Mouse (Mus musculus) left cerebral cortex, postnatal 36 days (tissue): ENCODE results near the gene Cdh5. TPM values are rescaled to one million over a fixed set of nuclear protein-coding genes. Genes with fewer than 3 reads are reported as not detected.
"Not testable (repeated sequence)": the region's sequence is repeated elsewhere in the genome, so short reads cannot be mapped to it uniquely, and the experiment has no call there.

Source experiments
- DNase-seq, 2 experiments: peaks; one replicate each; pipeline ENCODE4 v3.0.0; 2021 to 2022; ENCODE audit warnings: low spot score in 2 of 2, mixed read lengths in 1 of 2
- intact Hi-C: fragments of 180-260 bp; cut with DNase I; formaldehyde crosslinking; loops from one replicate; pipeline ENCODE4 v1.15.1; 2025
- total RNA-seq, 2 experiments: library from RNA; stranded (reverse); gene quantifications; 2 replicates each; pipeline ENCODE4 v1.2.3; 2021

The Cdh5 gene
- total RNA-seq, 2 experiments from 2014 or later, result 10.4 to 11.6 TPM

DNA sequence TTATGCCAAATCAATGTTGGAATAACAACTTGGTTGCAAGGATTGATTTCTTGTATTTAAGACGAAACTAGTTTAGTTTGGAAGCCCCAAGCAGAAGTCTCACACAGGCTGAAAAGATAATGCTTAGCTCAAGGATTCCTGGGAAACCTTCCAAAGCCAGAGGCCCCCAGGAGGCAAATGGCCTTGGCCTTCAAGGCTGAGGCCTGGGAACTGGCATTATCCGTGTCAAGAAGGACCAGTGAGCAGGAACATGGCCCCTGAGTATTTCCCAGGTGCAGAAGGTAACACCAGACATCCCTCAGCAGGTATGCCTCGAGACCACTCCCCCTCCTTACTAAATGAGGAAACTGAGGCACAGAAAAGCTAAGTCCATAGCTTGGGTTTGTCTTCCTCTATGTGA, 12.5 kb upstream of the Cdh5 start:
- DNase-seq, result no peak
- intact Hi-C loops, result no loop called here

DNA sequence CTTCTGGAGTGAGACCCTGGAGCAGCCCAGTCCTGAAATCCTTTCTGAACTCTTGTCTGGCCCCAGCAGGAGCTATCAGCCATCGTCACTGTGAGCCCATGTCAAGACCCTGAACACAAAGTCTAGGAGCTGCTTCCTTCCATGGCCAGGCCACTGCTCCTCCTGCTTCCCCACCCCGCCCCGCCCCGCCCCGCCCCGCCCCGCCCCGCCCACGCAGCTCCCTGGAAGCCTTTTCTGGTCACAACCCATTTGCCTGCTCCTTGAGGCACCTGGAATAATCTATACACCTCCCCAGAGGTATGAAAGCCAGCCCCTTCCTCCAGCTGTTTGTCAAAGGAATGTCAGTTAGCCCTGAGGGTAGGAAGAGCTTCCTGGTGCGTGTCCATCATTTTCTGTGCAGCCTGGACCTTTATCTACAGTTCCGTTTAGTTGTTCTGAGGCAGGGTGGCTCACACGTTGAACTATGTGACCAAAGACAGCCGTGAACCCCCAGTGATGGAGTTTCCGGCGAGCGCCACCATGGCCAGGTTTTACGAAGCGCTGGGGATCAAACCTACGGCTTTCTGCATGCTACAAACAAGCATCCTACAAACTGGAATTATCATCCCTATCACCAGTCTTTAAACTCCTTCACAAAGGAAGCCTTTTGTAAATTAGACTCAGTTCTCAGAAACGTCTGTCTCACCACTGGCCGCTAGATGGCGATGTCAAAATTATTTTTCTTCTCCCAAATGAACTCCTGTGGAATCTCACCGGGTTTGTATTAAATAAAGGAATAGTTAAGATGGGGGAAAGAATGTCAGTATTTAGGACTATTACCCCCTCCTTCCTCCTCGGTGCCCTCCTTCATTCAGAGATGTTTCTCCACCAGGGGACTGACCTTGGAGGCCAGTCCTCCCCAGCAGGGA, 10.2 kb upstream of the Cdh5 start:
- DNase-seq, intact Hi-C loops: not testable (repeated sequence)

GRCm38 (mm10) chr8:104093336-104093735, 8.1 kb upstream of the Cdh5 start:
- intact Hi-C loops, result no loop called here
- no peak for DNase-seq

- intact Hi-C loops, result loop anchor here (5.0 kb wide), 2 partner anchors 47 to 122 kb away; no protein-coding TSS in a partner anchor
- DNase-seq, result no peak
These were observed 5.8 kb upstream of the Cdh5 start for GRCm38 (mm10) chr8:104095595-104095994.

DNA sequence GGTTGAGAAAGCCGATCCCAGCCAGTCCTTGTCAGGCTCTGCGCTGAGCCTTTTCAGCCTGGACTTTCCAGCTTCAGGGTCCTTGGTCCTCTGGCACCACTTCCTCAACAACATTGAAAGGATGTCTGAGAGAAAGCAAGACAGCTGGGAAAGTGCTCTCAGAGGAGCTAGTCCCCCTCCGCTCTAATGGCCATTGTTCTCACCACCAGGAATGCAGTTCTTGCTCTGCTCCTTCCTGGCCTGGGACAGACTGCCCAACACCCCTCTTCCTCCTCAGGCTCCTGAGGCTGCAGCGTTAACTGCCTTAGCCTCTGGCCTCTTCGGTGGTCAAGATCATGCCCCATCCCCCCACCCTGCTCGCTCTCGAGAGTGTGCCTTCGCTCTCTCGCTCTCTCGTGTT, 4.8 kb upstream of the Cdh5 start:
- intact Hi-C loops, result loop anchor here (5.0 kb wide), 2 partner anchors 46 to 121 kb away; no protein-coding TSS in a partner anchor
- DNase-seq, result no peak

- DNase-seq, result no peak
- intact Hi-C loops, result loop anchor here (5.0 kb wide), 2 partner anchors 43 to 118 kb away; no protein-coding TSS in a partner anchor
These were observed 2.6 kb upstream of the Cdh5 start for GRCm38 (mm10) chr8:104098671-104099346.

DNA sequence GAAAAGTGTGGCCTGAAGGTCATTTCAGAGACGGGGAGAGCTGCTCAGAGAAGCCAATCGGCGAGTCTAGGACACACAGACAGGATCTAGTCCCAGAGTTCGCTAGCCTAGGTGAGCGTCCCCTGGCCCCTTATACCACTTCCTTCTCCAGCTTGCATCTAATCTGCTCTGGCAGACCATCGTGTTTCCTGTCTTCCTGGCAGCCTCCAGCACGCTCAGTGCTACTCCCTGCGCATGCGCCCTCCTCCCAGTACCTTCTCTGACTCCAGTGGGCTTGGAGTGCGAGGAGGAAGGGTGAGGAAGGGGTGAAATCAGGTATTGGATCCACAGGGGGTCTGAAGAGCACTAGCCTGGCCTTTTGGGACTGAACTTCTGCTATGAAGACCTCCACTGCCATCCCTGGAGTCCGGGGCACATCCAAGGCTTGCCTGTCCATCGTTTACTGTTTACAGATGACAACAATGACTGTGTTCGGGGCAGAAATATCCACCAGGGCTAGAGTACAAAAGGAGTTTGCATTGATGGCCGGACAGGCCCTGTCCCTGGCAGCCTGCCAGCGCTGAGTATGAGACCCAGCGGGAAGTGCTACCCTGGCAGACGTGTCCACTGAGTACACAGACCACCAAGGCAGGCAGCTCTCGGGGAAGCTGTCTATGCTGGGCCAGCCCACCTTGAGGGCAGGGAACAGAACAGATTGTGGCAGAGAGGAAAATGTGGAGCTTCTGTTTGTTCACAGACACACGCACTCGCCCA, 1.9 kb upstream of the Cdh5 start:
- no peak for DNase-seq
- intact Hi-C loops, result loop anchor here (5.0 kb wide), 2 partner anchors 43 to 118 kb away; no protein-coding TSS in a partner anchor

GRCm38 (mm10) chr8:104100724-104101123, 701 bp upstream of the Cdh5 start:
- DNase-seq, intact Hi-C loops: not testable (repeated sequence)

DNA sequence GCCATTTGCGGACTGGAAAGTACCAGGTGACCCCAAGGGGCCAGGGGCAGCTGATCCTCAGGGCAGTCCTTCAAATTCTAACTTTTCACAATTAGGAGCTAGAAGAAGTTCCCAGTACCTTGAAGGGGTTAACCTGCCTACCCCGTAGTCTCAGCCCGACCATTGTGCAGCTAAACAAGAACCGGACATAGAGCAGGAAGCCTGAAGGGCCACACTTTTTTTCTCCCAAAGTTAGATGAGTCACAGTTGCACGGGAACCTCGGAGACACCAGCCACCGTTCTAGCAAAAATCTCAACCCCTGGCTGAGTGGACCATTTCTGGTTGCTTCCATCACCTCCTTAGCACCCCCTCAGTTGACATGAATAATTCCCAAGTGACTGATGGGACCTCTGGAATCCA, 2.0 kb downstream of the Cdh5 start:
- no peak for DNase-seq
- intact Hi-C loops, result no loop called here

GRCm38 (mm10) chr8:104105768-104106167, 4.3 kb downstream of the Cdh5 start:
- no peak for DNase-seq
- intact Hi-C loops, result no loop called here

DNA sequence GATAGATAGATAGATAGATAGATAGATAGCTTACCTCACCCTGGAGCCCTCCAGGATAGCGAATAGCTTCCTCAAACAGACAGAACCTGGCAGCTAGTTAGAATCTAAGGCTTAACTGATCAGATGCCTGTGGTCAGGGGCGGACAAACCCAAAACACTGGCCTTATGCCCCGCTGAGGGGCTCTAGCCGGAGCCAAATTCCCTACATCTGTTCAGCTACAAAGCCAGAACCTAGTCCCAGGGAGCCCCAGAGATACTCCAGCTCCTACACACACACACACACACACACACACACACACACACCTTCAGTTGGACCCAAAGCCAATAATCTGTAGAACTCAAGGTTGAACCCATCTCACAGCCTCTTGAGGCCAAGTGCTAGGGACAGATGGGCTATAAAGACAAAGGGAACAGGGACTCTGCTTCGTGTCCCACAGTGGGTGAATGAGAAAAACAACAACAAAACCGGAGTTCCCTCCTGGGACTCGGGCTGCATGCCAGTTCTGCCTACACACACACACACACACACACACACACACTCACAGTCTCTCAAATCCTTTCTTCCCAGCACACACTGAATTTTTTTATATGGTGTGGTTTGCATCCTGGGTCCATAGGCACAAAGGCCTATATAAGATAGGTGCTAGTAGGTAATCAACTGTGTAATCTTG, 5.0 kb downstream of the Cdh5 start:
- DNase-seq, result no peak
- intact Hi-C loops, result no loop called here

DNA sequence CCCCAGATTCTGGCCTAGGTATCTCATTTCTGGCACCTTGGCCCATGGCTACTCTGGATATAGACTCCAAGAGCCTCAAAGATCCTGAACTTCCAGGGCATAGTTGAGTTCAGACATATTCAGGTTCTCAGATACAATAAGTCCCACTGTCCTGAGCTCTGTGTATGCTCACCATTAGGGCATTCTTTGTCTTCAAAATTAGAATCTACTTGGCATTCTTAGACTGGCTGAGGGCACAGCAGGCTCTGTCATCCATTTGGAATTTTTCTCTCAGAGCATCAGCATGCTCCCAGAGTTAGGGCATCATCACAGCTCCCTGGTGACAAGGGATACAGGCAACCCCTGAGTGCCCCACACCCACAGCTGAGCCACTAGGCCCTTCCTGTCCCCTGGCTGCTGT, 5.7 kb downstream of the Cdh5 start:
- intact Hi-C loops, result no loop called here

DNA sequence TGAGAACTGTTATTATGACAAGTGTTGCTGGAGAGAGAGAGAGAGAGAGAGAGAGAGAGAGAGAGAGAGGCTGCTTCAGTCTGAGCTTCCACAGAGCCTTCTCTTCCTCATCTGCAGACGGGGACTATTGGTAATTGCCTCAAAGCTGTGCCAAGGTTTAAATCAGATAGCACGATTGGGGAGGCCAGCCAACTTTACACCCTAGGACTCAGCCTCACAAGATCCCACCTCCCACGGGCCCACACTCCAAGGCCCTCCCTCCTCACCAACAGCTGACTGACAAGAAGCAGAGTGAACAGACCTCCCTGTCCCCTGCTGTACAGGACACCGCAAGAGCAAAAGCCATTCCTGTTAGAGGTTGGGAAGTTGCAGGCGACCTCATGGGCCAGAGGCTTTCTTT, 6.6 kb downstream of the Cdh5 start:
- intact Hi-C loops, result no loop called here
- no peak for DNase-seq

More for the DNA sequence above, 5.7 kb downstream of the Cdh5 start:
- no peak for DNase-seq

- DNase-seq, result no peak
- intact Hi-C loops, result no loop called here
These were observed 9.2 kb downstream of the Cdh5 start for GRCm38 (mm10) chr8:104110498-104111134.

DNA sequence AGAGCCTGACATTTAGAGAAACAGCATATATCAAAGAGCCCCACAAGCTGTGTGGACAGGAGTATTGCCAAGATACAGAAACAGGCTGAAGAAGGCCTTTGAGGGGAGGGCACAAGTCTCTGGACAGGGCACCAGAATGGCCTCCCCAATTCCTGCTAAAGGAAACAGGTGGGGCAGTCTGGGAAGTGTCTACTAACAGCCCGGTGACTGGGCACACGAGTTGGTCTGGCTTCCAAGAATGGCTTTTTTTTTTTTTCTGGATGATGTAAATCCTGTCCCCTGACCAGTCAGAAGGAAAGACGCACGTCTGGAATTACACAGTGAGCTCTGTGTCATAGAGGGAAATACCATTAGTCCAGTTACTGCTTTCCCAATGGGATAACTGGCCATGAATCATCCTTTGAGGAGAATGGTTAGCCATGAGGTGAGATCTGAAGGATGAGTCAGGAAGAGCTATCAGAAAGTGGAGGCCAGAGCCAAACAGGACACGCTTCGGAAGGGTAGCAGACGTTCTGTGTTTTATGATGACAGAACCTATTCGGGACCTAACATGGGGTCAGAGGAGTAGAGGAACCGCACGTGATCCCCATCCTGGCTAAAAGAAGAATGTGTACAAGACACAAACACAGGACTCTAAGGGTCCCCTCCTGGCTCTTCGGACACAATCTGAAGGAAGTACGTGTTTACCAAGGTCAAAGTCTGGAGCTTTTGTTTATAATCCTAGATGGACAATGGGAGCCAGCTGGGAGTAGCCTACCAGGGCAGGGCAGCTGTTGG, 20.4 kb downstream of the Cdh5 start:
- DNase-seq, result no peak
- intact Hi-C loops, result no loop called here

- DNase-seq, result no peak
- intact Hi-C loops, result no loop called here
These were observed 21.7 kb downstream of the Cdh5 start for GRCm38 (mm10) chr8:104123080-104123657.

DNA sequence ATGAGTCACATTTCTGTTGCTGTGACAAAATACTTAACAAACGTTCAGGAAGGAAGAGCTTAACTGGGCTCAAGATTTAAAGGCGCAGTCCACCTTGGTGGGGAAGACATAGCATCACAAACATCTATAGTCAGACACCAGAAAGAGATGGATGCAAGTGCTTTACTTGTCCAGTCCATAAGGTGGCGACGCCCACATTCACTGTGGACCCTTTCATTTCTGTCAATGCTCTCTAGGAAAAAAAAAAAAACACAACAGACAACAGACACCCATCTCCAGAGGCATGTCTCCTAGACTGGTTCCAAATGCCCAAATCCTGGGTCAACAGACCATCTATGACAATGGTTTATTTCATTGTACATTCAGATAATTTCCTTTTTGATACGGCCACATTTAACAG, 23.1 kb downstream of the Cdh5 start:
- intact Hi-C loops, result no loop called here
- no peak for DNase-seq
